Mouse (Mus musculus) megakaryocyte progenitor cell, adult 5-6 weeks (primary cell): ENCODE measurements at regions not wholly inside any gene's neighbourhood (a gene's known extent, or its start where the extent isn't known, plus 50 kb on each side); places are given as distances from the start of the nearest gene placed in this dataset.
A peak's percentile ranks its signal among the peaks of the same experiment; 100 is the strongest.

Experiments
- ATAC-seq: replicated peaks from 2 replicates; pipeline ENCODE4 v1.8.0; 2016; ENCODE audit warnings: mild to moderate bottlenecking, moderate TSS enrichment, inconsistent platforms; ENCODE audit not compliant: poor library complexity

- ATAC-seq = no peak
Measured at GRCm38 (mm10) chr13:44026321-44027255, 242.0 kb downstream of the Cd83 start.

- no peak for ATAC-seq
Measured at GRCm38 (mm10) chr13:44028081-44028480, 243.5 kb downstream of the Cd83 start.

GRCm38 (mm10) chr13:44030590-44030989 lies 246.0 kb downstream of the Cd83 start:
- peak; percentile 39; the same call in 1 of the 2 replicates for ATAC-seq

- no peak for ATAC-seq
Measured at GRCm38 (mm10) chr13:44037774-44038294, 253.3 kb downstream of the Cd83 start.

- ATAC-seq = no peak
Measured at GRCm38 (mm10) chr13:44038322-44038721, 253.7 kb downstream of the Cd83 start.

- no peak for ATAC-seq
Measured at GRCm38 (mm10) chr13:44040640-44041039, 256.1 kb downstream of the Cd83 start.

GRCm38 (mm10) chr13:44042730-44043493 lies 258.3 kb downstream of the Cd83 start:
- ATAC-seq = no peak

- ATAC-seq = no peak
Measured at GRCm38 (mm10) chr13:44043494-44043885, 258.9 kb downstream of the Cd83 start.

GRCm38 (mm10) chr13:44044546-44045216 lies 260.1 kb downstream of the Cd83 start:
- ATAC-seq = no peak

- ATAC-seq = no peak
Measured at GRCm38 (mm10) chr13:44046436-44046835, 261.9 kb downstream of the Cd83 start.

GRCm38 (mm10) chr13:44054157-44054556 lies 269.6 kb downstream of the Cd83 start:
- no peak for ATAC-seq

- no peak for ATAC-seq
Measured at GRCm38 (mm10) chr13:44055573-44056491, 271.3 kb downstream of the Cd83 start.

- no peak for ATAC-seq
Measured at GRCm38 (mm10) chr13:44056716-44057115, 272.1 kb downstream of the Cd83 start.

- ATAC-seq = no peak
Measured at GRCm38 (mm10) chr13:44057542-44057941, 273.0 kb downstream of the Cd83 start.

GRCm38 (mm10) chr13:44058277-44058676 lies 273.7 kb downstream of the Cd83 start:
- no peak for ATAC-seq

- peak; percentile 87 for ATAC-seq
Measured at GRCm38 (mm10) chr13:44059436-44059835, 274.9 kb downstream of the Cd83 start.

- ATAC-seq = no peak
Measured at GRCm38 (mm10) chr13:44061286-44061685, 276.7 kb downstream of the Cd83 start.

GRCm38 (mm10) chr13:44061721-44062300 lies 277.2 kb downstream of the Cd83 start:
- ATAC-seq = no peak

GRCm38 (mm10) chr13:44063317-44063716 lies 278.7 kb downstream of the Cd83 start:
- no peak for ATAC-seq

GRCm38 (mm10) chr13:44064026-44064425 lies 279.5 kb downstream of the Cd83 start:
- no peak for ATAC-seq
